Mouse (Mus musculus) spleen, postnatal 10 days (tissue): ENCODE measurements around the gene Arpc5l.

ENCODE experiments used
- DNase-seq, 2 experiments: peaks; one replicate each; pipeline ENCODE4 v3.0.0; 2021 to 2022; ENCODE audit warnings: low spot score in 2 of 2

Gene Arpc5l

GRCm38 (mm10) chr2:39004880-39005435 lies at the start of gene Arpc5l:
Gene Arpc5l, plus strand, starts transcription at chr2:39005348.
- DNase-seq, result peak; percentile 89 to 95

- no peak for DNase-seq
Measured at GRCm38 (mm10) chr2:38956062-38956461, 49.1 kb upstream of the Arpc5l start.

GRCm38 (mm10) chr2:38957671-38958223 lies 47.4 kb upstream of the Arpc5l start:
- DNase-seq, result no peak

- DNase-seq, result no peak
Measured at GRCm38 (mm10) chr2:38964198-38964597, 41.0 kb upstream of the Arpc5l start.

GRCm38 (mm10) chr2:38969650-38970049 lies 35.5 kb upstream of the Arpc5l start:
- no peak for DNase-seq

- peak in 1 of 2 experiments; percentile 46 for DNase-seq
Measured at GRCm38 (mm10) chr2:38970057-38970456, 35.1 kb upstream of the Arpc5l start.

- no peak for DNase-seq
Measured at GRCm38 (mm10) chr2:38973223-38973622, 31.9 kb upstream of the Arpc5l start.

GRCm38 (mm10) chr2:38973701-38974100 lies 31.4 kb upstream of the Arpc5l start:
- no peak for DNase-seq

- no peak for DNase-seq
Measured at GRCm38 (mm10) chr2:38974171-38974570, 31.0 kb upstream of the Arpc5l start.

- DNase-seq, result no peak
Measured at GRCm38 (mm10) chr2:38975181-38975580, 30.0 kb upstream of the Arpc5l start.

- DNase-seq, result no peak
Measured at GRCm38 (mm10) chr2:38975941-38976805, 29.0 kb upstream of the Arpc5l start.

- no peak for DNase-seq
Measured at GRCm38 (mm10) chr2:38977837-38978236, 27.3 kb upstream of the Arpc5l start.

- DNase-seq, result no peak
Measured at GRCm38 (mm10) chr2:38983456-38983855, 21.7 kb upstream of the Arpc5l start.

GRCm38 (mm10) chr2:38986580-38986979 lies 18.6 kb upstream of the Arpc5l start:
- no peak for DNase-seq

- no peak for DNase-seq
Measured at GRCm38 (mm10) chr2:38987371-38987770, 17.8 kb upstream of the Arpc5l start.

GRCm38 (mm10) chr2:38987803-38988510 lies 17.2 kb upstream of the Arpc5l start:
- no peak for DNase-seq

GRCm38 (mm10) chr2:38988929-38989328 lies 16.2 kb upstream of the Arpc5l start:
- DNase-seq, result no peak

- DNase-seq, result no peak
Measured at GRCm38 (mm10) chr2:38992004-38992403, 13.1 kb upstream of the Arpc5l start.

- DNase-seq, result no peak
Measured at GRCm38 (mm10) chr2:38992452-38992851, 12.7 kb upstream of the Arpc5l start.

GRCm38 (mm10) chr2:38997386-38998374 lies 7.5 kb upstream of the Arpc5l start, which contains the start of gene Wdr38:
Gene Wdr38, plus strand, starts transcription at chr2:38997476.
- peak; percentile 90 to 91 for DNase-seq

- DNase-seq, result no peak
Measured at GRCm38 (mm10) chr2:38999381-38999780, 5.8 kb upstream of the Arpc5l start.
